Mouse (Mus musculus): ENCODE results near the gene Sult1a1.

GRCm38 (mm10) chr7:126717566-126717965 is 41.3 kb upstream of the Sult1a1 start:
- no peak for TF ChIP-seq GATA1 (IDR thresholded peaks at IDR 0.05; ENCODE audit: borderline replicate concordance, low read length)
- no peak for TF ChIP-seq FLI1 (IDR thresholded peaks at IDR 0.05; ENCODE audit: low read length)
